Mouse (Mus musculus) T-helper 1 cell (primary cell): Measurements from ENCODE around the gene Grin1.
"Not testable (repeated sequence)": the region's sequence is repeated elsewhere in the genome, so short reads cannot be mapped to it uniquely, and the experiment has no call there.

Source experiments
- in situ Hi-C: fragments of 300-600 bp; cut with MboI, MseI; formaldehyde crosslinking; loops from one replicate; pipeline ENCODE4 v1.15.1; 2025; ENCODE audit warnings: high pct_unique_total_duplicates

The Grin1 gene

DNA sequence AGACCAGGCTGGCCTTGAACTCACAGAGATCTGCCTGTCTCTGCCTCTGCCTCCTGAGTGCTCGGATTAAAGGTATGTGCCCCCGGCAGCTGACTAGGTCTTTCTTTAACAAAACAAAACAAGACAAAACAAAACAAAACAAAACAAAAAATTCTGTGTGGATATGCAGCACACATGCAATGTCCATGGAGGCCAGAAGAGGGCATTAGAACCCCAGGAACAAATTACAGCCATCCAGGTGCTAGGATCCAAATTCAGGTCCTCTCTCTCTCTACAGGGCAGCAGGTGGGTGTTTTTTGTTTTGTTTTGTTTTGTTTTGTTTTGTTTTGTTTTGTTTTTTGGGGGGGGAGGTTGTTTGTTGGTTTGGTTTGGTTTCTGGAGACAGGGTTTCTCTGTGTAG lies 60.1 kb downstream of the Grin1 start:
- in situ Hi-C loops, result no loop called here

DNA sequence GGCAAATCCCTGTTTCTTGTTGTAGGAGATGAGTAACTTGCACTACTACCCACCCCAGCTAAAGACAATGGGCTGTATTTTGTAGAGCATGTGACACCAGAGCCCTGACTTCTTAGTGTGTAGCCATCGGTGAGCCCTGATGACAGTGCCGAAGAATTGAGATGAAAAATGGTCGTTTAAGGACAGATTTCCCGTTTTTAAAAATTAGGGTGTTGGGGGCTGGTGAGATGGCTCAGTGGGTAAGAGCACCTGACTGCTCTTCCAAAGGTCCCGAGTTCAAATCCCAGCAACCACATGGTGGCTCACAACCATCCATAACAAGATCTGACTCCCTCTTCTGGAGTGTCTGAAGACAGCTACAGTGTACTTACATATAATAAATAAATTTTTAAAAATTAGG lies 61.7 kb downstream of the Grin1 start:
- in situ Hi-C loops, result not testable (repeated sequence)

DNA sequence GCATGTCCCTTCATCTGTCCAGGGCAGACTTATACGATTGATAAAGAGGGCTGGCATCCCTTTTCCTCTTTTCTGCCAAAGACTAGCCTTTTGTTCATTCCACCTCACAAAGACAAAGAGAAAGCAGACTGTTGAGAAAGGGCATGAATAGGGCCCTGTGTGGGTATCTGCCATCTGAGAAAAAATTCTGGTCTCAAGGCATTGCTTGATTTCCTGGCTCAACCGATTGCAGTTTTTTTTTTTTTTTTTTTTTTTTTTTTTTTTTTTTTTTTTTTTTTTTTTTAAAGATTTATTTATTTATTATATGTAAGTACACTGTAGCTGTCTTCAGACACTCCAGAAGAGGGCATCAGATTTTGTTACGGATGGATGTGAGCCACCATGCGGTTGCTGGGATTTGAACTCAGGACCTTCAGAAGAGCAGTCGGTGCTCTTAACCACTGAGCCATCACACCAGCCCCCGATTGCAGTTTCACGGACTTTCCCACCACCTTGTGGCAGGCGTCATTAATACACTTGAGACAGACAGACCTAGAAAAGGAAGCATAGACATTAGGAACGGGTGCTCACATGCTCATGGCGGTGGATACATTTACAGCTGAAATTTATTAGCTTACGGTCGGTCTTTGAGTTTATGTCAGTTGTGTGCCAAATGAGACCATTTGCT lies 62.4 kb downstream of the Grin1 start:
- in situ Hi-C loops, result not testable (repeated sequence)

DNA sequence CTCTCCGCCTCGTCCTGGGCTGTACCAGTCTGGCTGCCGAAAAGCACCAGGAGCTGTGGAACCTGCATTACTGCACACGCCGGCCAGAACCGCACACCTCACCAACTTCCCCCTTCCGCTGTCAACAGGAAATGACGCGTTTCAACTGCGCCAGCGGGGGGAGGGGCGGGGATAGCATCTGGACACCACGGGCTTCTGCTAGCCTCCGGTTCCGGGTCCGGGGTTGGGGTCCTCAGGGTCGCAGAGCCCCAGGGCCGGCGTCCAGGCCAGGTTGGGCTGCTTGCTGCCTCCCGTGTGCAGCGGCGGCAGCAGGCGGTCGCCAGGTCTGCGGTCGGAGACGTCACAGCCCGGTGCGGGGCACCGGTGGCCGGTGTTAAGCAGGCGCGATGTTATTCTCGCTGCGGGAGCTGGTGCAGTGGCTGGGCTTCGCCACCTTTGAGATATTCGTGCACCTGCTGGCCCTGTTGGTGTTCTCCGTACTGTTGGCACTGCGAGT lies 63.7 kb downstream of the Grin1 start, which contains the start of gene Tmem203:
Gene Tmem203, plus strand, starts transcription at position 156 of the 496 bp plus-strand sequence.
- in situ Hi-C loops, result no loop called here

DNA sequence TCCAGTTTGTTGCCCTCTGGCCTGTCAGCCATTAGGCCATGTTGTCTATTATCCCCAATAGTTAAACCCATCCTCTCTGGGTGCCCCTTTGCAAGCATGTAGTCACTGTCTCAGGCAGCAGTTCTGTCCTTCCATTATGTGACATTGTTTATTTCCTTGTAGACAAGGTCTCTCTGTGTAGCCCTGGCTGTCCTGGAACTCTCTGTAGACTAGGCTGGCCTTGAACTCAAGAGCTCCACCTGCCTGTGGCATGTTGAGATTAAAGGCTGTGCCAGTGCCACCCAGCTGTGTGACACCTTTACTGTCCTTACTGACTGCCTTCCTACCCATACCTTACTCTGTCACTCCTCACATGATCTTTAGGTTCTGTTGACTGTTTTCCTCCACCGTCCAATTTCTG lies 66.7 kb downstream of the Grin1 start:
- in situ Hi-C loops, result loop anchor here (5.0 kb wide), 1 partner anchor 60 kb away; no protein-coding TSS in a partner anchor

DNA sequence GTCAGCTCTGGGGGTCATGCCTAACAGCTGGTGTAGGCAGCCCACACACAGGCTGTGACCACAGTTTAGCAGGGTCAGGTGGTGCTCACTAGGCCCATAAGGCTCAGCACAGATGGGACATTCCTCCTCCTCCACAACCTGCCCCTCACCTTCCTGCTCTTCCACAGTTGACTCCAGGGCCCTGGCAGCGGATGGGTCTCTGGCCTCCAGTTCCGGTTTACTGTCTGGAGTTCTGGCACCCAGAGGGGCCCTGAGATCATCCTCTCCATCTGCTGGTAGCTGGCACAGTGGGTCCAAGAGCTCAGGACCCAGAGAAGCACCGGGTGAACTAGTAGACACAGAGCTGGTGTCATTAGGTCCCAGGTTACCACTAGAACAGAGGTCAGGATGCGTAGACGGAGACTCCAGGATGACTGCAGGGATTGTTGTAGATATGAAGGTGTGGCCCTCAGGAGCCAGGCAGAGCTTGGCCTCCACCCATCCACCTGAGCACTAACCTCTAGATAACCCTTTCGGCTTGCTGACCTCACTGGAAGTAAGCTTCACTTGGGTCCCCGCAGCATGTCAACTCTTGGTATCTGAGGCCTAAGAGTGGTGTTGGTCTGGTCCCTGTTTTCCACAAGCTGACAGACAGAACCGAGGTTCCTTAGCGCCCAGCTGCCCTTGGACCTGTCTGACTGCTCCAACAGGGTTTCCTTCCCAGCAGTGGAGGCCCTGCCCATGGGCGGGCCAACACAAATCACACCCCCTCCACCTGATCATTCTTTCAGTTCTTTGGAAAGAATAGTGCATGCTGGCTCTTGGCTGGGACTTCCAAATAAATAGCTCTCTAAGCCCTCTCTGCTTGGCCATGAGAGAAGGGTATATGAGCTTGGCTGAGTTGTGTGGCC lies 72.6 kb downstream of the Grin1 start, which contains the start of gene AL732309.1:
Gene AL732309.1, minus strand, starts transcription at position 681 of the 890 bp plus-strand sequence.
- in situ Hi-C loops, result no loop called here

DNA sequence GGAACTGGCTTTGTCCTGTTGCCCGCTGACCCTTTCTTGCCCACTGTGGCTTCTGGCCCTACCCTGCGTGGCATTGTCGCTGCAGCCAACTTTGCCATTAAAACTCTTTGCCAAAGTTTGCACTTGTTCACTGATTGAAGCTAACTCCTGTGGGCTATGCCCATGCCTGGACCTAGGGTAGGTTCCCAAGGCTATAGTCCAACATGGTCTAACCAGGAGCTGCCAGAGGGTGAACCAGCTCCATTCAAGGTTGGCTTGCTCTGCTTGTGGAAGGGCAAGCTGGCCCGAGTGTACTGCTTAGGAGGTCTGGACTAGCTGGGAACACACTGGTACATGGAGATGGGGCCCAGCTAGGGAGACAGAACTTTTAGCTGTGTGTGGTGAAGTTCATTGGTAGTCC lies 74.8 kb downstream of the Grin1 start:
- in situ Hi-C loops, result no loop called here

DNA sequence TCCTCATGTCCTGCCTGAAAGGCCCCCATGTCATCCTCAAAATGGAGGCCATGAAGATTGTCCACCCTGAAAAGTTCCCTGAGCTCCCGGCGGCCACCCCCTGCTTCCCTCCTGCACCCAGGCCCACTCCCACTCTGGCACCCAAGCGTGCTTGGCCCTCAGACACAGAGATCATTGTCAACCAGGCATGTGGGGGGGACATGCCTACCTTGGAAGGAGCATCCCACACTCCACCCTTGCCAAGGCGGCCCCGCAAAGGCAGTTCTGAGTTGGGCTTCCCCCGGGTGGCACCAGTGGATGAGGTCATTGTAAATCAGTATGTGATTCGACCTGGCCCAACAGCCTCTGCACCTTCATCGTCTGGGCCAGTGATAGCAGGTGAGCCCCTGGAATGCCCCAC lies 75.6 kb downstream of the Grin1 start:
- in situ Hi-C loops, result no loop called here

DNA sequence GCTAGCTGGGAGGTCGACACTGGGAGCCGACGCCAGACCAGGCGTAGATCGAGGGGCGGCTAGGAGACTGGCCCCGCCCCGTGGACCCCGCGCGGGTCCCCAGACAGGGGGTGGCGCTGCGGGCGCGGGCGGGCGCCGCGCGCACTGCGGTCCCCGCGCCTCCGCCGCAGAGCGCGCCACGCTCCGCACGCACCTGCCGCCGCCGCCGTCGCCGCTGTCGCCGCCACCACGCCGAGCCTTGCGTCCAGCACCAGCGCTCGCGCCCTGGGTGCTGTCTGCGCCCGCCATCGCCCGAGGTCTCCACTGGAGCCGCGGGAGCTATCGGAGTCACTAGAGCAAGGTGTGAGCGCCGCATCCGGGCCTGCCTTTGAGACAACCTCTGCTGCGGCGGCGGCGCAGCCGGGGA lies 76.9 kb downstream of the Grin1 start, which contains the start of the genes Rnf208 and Cysrt1:
Gene Rnf208, plus strand, starts transcription at position 155 of the 406 bp plus-strand sequence.
Gene Cysrt1, minus strand, starts transcription at position 352 of the 406 bp plus-strand sequence.
- in situ Hi-C loops, result no loop called here

DNA sequence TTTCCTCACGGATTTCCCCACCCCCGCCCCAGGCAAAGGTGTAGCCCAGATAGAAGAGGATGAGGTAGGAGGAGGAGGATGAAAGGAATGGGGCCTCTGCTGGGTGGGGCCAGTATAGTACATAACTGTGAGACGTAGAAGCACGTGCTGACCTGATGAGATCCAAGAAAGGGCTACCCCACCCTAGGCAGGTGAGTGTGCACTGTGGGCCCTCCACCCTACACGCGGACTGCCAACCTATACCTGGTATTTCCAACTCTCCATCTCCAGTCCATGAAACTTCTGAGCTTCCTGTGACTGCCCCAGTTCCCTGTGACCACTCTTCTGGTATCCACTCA lies 77.6 kb downstream of the Grin1 start:
- in situ Hi-C loops, result no loop called here
